Mouse (Mus musculus): Measurements from ENCODE around the gene Ndufaf4. TPM values are rescaled to one million over a fixed set of nuclear protein-coding genes. Genes with fewer than 3 reads are reported as not detected.

Gene Ndufaf4
- total RNA-seq (2012; rRNA removed) (13.9 and 24.0 TPM in 2 replicates), total RNA-seq (2014; rRNA removed) (46.2 and 56.2 TPM in 2 replicates), polyA plus RNA-seq (2012; ENCODE audit: insufficient read length, low read depth) (53.1 and 54.1 TPM in 2 replicates)

DNA sequence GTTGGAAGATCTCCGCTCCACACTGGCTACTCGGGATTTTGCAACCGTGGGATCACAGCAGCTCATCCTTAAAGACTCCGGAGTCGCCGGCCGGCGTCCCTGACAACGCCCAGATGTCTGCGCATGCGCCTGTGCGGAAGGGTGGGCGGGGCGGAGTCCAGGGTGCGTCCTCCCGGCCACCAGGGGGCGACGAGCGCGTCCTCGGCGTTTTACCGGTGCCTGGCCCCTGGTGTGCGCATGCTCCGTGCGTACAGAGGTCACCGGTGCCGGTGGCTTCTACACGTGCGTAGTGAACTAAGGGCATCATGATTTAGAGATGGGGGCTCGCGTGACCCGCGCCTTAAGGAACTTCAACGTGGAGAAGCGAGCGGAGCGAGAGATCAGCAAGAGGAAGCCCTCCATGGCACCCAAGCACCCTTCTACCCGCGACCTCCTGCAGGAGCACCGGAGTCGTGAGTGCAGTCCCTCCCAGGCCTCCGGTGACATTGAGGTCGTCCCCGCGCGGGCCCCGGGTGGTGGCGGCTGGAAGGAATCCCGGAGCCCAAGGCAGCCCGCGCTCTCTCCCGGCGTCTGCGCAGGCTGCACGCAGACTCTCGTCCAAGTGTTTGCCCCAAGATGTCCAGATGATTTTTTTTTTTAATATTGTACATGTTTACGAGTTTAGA lies at the start of gene Ndufaf4:
TSS of gene Ndufaf4 (plus strand) at position 233 of the 665 bp plus-strand sequence.
- H3K27me3 ChIP-seq (replicated peaks), result no peaks in the 10 kb centered on the region
- H3K27ac ChIP-seq (ENCODE audit: insufficient read depth, low read depth), result no peak within 1 kb of the TSS
- peaks cover 11% of the 10 kb centered on the region for H3K79me2 ChIP-seq (replicated peaks; ENCODE audit: control insufficient read depth, extremely low read depth, insufficient read depth, poor library complexity, severe bottlenecking)
- H3K4me3 ChIP-seq (replicated peaks in 1 of 3; ENCODE audit: low read depth in 2 of 3, low read length in 2 of 3, poor library complexity in 1 of 3), result peak within 1 kb of the TSS; percentile 80 to 83 (median 83)
- peak; percentile 13; the same call in 1 of the 2 replicates for TF ChIP-seq ETS1 (conservative IDR thresholded peaks at IDR 0.05; ENCODE audit: low read depth, low read length)
- TF ChIP-seq ZMIZ1 (IDR thresholded peaks at IDR 0.05; ENCODE audit: low read depth, low read length), result no peak
- peak; percentile 70 for TF ChIP-seq SIN3A (IDR thresholded peaks at IDR 0.05; ENCODE audit: low read length)
- TF ChIP-seq HCFC1 (IDR thresholded peaks at IDR 0.05; ENCODE audit: low read depth, low read length), result peak; percentile 80
- no peak for TF ChIP-seq CHD1 (IDR thresholded peaks at IDR 0.05; ENCODE audit: low read depth, low read length)
- peak; percentile 92 for TF ChIP-seq MAX (IDR thresholded peaks at IDR 0.05; ENCODE audit: low read length)
- peak; percentile 61; the same call in 1 of the 2 replicates for TF ChIP-seq TBP (conservative IDR thresholded peaks at IDR 0.05; ENCODE audit: low read depth, low read length)
- TF ChIP-seq MAZ (IDR thresholded peaks at IDR 0.05; ENCODE audit: low read depth, low read length), result peak; percentile 37; the same call in 1 of the 2 replicates
- no peak for TF ChIP-seq ZNF384 (IDR thresholded peaks at IDR 0.05; ENCODE audit: low read depth, low read length)
- peak; percentile 47; the same call in 1 of the 2 replicates for TF ChIP-seq ELF1 (IDR thresholded peaks at IDR 0.05; ENCODE audit: low read depth, low read length)
- no peak for TF ChIP-seq CHD2 (IDR thresholded peaks at IDR 0.05; ENCODE audit: low read length)
- no peak for TF ChIP-seq USF2 (conservative IDR thresholded peaks at IDR 0.05; ENCODE audit: low read depth, low read length)
- TF ChIP-seq POLR2A (IDR thresholded peaks at IDR 0.05; ENCODE audit: low read depth, low read length), result peak; percentile 92
- TF ChIP-seq KAT2A (IDR thresholded peaks at IDR 0.05; ENCODE audit: insufficient replicate concordance, low read length), result peak; percentile 52; the same call in 1 of the 2 replicates
- no peak for TF ChIP-seq E2F4 (IDR thresholded peaks at IDR 0.05; ENCODE audit: insufficient replicate concordance, low read depth, low read length)
- no peak for TF ChIP-seq EP300 (IDR thresholded peaks at IDR 0.05; ENCODE audit: low read length)
- peak; percentile 99 for TF ChIP-seq MXI1 (IDR thresholded peaks at IDR 0.05; ENCODE audit: low read depth, low read length)
- TF ChIP-seq RCOR1 (conservative IDR thresholded peaks at IDR 0.05; ENCODE audit: low read depth, low read length), result no peak
- peak; percentile 98 for TF ChIP-seq BHLHE40 (IDR thresholded peaks at IDR 0.05; ENCODE audit: low read depth, low read length)
- 0 out of 2 replicates have a peak, but pooled peaks have one; percentile 1 for TF ChIP-seq USF1 (IDR thresholded peaks at IDR 0.05; ENCODE audit: low read depth, low read length)
- no peak for TF ChIP-seq POLR2AphosphoS2 (IDR thresholded peaks at IDR 0.05; ENCODE audit: low read depth, low read length)
- peak; percentile 91 for TF ChIP-seq NELFE (IDR thresholded peaks at IDR 0.05; ENCODE audit: low read depth, low read length)
- peak; percentile 97 for TF ChIP-seq MYC (IDR thresholded peaks at IDR 0.05; ENCODE audit: low read depth, low read length)
- TF ChIP-seq TCF12 (IDR thresholded peaks at IDR 0.05; ENCODE audit: low read depth, low read length), result peak; percentile 83
- peak; percentile 96 for TF ChIP-seq NRF1 (IDR thresholded peaks at IDR 0.05; ENCODE audit: low read depth, low read length)
- TF ChIP-seq MEF2A (IDR thresholded peaks at IDR 0.05; ENCODE audit: borderline replicate concordance, low read depth, low read length), result no peak
- TF ChIP-seq JUN (IDR thresholded peaks at IDR 0.05; ENCODE audit: insufficient read depth, low read depth, low read length), result no peak
- TF ChIP-seq GABPA (IDR thresholded peaks at IDR 0.05; ENCODE audit: insufficient replicate concordance, low read depth, low read length), result peak; percentile 63
- TF ChIP-seq MAFK (IDR thresholded peaks at IDR 0.05; ENCODE audit: insufficient replicate concordance, low read length), result no peak
- TF ChIP-seq UBTF (IDR thresholded peaks at IDR 0.05; ENCODE audit: low read depth, low read length), result no peak
- peak; percentile 65; the same call in 1 of the 2 replicates for TF ChIP-seq IRF4 (IDR thresholded peaks at IDR 0.05; ENCODE audit: low read depth, low read length)
- peak; percentile 21 to 88; a peak in 3 of 4 replicates for TF ChIP-seq CTCF (conservative IDR thresholded peaks at IDR 0.05 in 1 of 2, IDR thresholded peaks at IDR 0.05 in 1 of 2; ENCODE audit: low read depth in 2 of 2, low read length in 2 of 2)
- peak; percentile 1 for TF ChIP-seq RAD21 (IDR thresholded peaks at IDR 0.05; ENCODE audit: low read depth, low read length)
- no peak for TF ChIP-seq PAX5 (IDR thresholded peaks at IDR 0.05; ENCODE audit: low read length)
- peak; percentile 29; the same call in 1 of the 2 replicates for TF ChIP-seq SMC3 (IDR thresholded peaks at IDR 0.05; ENCODE audit: low read depth, low read length)
- TF ChIP-seq ZC3H11A (IDR thresholded peaks at IDR 0.05; ENCODE audit: low read depth, low read length), result no peak
- TF ChIP-seq ZKSCAN1 (IDR thresholded peaks at IDR 0.05; ENCODE audit: borderline replicate concordance, low read depth, low read length), result no peak
- TF ChIP-seq JUND (conservative IDR thresholded peaks at IDR 0.05; ENCODE audit: low read depth, low read length), result no peak
- peak within 1 kb of the TSS; percentile 99 for H3K4me2 ChIP-seq (ENCODE audit: insufficient read depth, low read depth, poor library complexity, severe bottlenecking)
- H3K9me3 ChIP-seq (replicated peaks; ENCODE audit: low read length), result no peaks in the 10 kb centered on the region
- H3K36me3 ChIP-seq (replicated peaks in 1 of 2; ENCODE audit: control insufficient read depth in 1 of 2, insufficient read depth in 1 of 2, low read length in 1 of 2), result peaks cover 7 to 19% of the 10 kb centered on the region in 2 experiments
- in situ Hi-C loops (cut with MboI; ENCODE audit: low pct_ligation_motif_present, low pct_unique_long_range_greater_than_20kb, low sequenced_read_pairs), result loop anchor here (5.0 kb wide), 1 partner anchor 181 kb away; no protein-coding TSS in a partner anchor
- peak within 1 kb of the TSS; percentile 85 for H3K9ac ChIP-seq (ENCODE audit: insufficient read depth, low read depth)
- no peaks in the 10 kb centered on the region for H3K4me1 ChIP-seq (ENCODE audit: control insufficient read depth in 1 of 2, insufficient read depth in 2 of 2)
- dilution Hi-C loops (cut with MboI; ENCODE audit: extremely low pct_ligation_motif_present, extremely low pct_unique_long_range_greater_than_20kb, low sequenced_read_pairs), result no loop called here
- peak; percentile 92 for DNase-seq (ENCODE audit: extremely low read depth)
